Mouse (Mus musculus) bone marrow, adult 2 months (tissue): ENCODE measurements at regions not wholly inside any gene's neighbourhood (a gene's known extent, or its start where the extent isn't known, plus 50 kb on each side); places are given as distances from the start of the nearest gene placed in this dataset.

ENCODE experiments used
- CTCF ChIP-seq: fragments of 200-500 bp; IDR thresholded peaks from 2 replicates; pipeline ENCODE4 v1.5.1; 2011; ENCODE audit warnings: low read length, control low read depth; ENCODE audit not compliant: control insufficient read depth, insufficient read depth
- POLR2A ChIP-seq: fragments of 200-500 bp; IDR thresholded peaks from 2 replicates; pipeline ENCODE4 v1.6.1; 2011; ENCODE audit warnings: low read depth, mild to moderate bottlenecking, control low read depth, low read length, borderline replicate concordance; ENCODE audit not compliant: control insufficient read depth

DNA sequence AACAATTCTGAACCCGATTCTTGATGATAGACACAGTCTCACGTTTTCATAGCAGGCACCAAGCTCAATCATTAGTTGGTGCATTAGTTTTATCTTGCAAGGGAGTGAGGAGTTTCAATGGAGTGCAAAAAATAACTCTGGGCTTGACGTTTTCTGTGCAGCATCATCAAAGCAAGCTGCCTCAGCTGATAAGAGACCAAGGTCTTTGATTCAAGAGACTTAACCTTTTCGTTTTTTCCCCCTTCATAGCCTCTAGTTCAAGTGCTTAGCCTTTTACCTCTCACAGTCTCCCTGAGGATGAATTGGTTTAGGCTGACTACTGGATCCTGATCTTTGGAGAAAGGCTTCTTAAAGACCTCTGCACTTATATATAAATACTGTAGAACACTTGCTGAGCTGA is 109.1 kb upstream of the Sel1l start:
- TF ChIP-seq POLR2A (no peak), CTCF (no peak)
